Mouse (Mus musculus) heart, embryonic 13.5 days (tissue): ENCODE results near the gene Sp2. TPM values are rescaled to one million over a fixed set of nuclear protein-coding genes. Genes with fewer than 3 reads are reported as not detected.
A peak's percentile ranks its signal among the peaks of the same experiment; 100 is the strongest.

Experiments used
- ATAC-seq: fragments of 200-750 bp; cut with Nextera tagmentation; 2 replicates; pipeline ENCODE4 v1.8.0; 2017; ENCODE audit warnings: moderate TSS enrichment; ENCODE audit not compliant: insufficient number of reproducible peaks, low FRiP score, low TSS enrichment; ENCODE audit errors: extremely low read depth
- H3K27ac ChIP-seq: fragments of 300-500 bp; sonication (generic); replicated peaks from 2 replicates; pipeline ENCODE4 v1.5.1; 2015; ENCODE audit warnings: moderate library complexity, mild to moderate bottlenecking, inconsistent platforms
- H3K27me3 ChIP-seq: fragments of 300-500 bp; sonication (generic); replicated peaks from 2 replicates; pipeline ENCODE4 v1.6.1; 2015; ENCODE audit warnings: mild to moderate bottlenecking, inconsistent platforms
- H3K36me3 ChIP-seq: fragments of 300-500 bp; sonication (generic); 2 replicates; pipeline ENCODE4 v1.6.1; 2015; ENCODE audit warnings: mild to moderate bottlenecking, inconsistent platforms
- H3K4me1 ChIP-seq: fragments of 300-500 bp; sonication (generic); 2 replicates; pipeline ENCODE4 v1.6.1; 2015; ENCODE audit warnings: inconsistent platforms
- H3K4me2 ChIP-seq: fragments of 300-500 bp; sonication (generic); 2 replicates; pipeline ENCODE4 v1.6.1; 2015; ENCODE audit warnings: inconsistent platforms, mild to moderate bottlenecking, moderate library complexity
- H3K4me3 ChIP-seq: fragments of 300-500 bp; sonication (generic); 2 replicates; pipeline ENCODE4 v1.5.1; 2015; ENCODE audit warnings: moderate library complexity, mild to moderate bottlenecking, inconsistent platforms
- H3K9ac ChIP-seq: fragments of 300-500 bp; sonication (generic); 2 replicates; pipeline ENCODE4 v1.6.1; 2015; ENCODE audit warnings: inconsistent platforms, mild to moderate bottlenecking, moderate library complexity
- H3K9me3 ChIP-seq: fragments of 300-500 bp; sonication (generic); 2 replicates; pipeline ENCODE4 v1.6.1; 2016; ENCODE audit warnings: inconsistent platforms
- WGBS: fragments of 180-500 bp; shearing (Covaris S2); methylation state at CpG from one replicate; pipeline ENCODE4 v1.1.7; 2015; ENCODE audit warnings: mixed read lengths; 5-methylcytosine and 5-hydroxymethylcytosine counted together
- polyA plus RNA-seq: library from polyadenylated mRNA; unstranded; fragments of >200 nt; fragmentation: Nextera tagmentation; extraction: Ambion mirVana; gene quantifications from 2 replicates; pipeline ENCODE4 v1.2.1, GENCODE M21; 2015

Sp2 gene
- polyA plus RNA-seq, 1 experiment from 2014 or later = 17.8 TPM

- peak; percentile 94 for ATAC-seq
- H3K4me2 ChIP-seq = peak overlapping the region; percentile 94
- peak overlapping the region; percentile 99 for H3K9ac ChIP-seq
- peak overlapping the region; percentile 87 for H3K4me3 ChIP-seq
- H3K4me1 ChIP-seq = peaks cover 43% of the 10 kb centered on the region
- H3K9me3 ChIP-seq = no peaks in the 10 kb centered on the region
- H3K36me3 ChIP-seq = 0 out of 2 replicates have a peak, but pooled peaks cover 2% of the 10 kb centered on the region
- WGBS = under 1% methylated on average over 45 of the region's 45 CpGs
- H3K27me3 ChIP-seq = peaks cover 17% of the 10 kb centered on the region
- H3K27ac ChIP-seq = peak overlapping the region; percentile 96
Measured at GRCm38 (mm10) chr11:96977606-96978400, 5.0 kb downstream of the Sp2 start.

- peak overlapping the region; percentile 87 for H3K4me3 ChIP-seq
- H3K4me2 ChIP-seq = peak overlapping the region; percentile 77
- H3K9ac ChIP-seq = peak overlapping the region; percentile 99
- peaks cover 50% of the 10 kb centered on the region for H3K4me1 ChIP-seq
- WGBS = under 1% methylated on average over 44 of the region's 50 CpGs
- H3K9me3 ChIP-seq = no peaks in the 10 kb centered on the region
- H3K36me3 ChIP-seq = 0 out of 2 replicates have a peak, but pooled peaks cover 2% of the 10 kb centered on the region
- peak overlapping the region; percentile 96 for H3K27ac ChIP-seq
- H3K27me3 ChIP-seq = peaks cover 13% of the 10 kb centered on the region
- peak; percentile 73 for ATAC-seq
Measured at GRCm38 (mm10) chr11:96976911-96977591, 5.7 kb downstream of the Sp2 start.

GRCm38 (mm10) chr11:96976379-96976687 lies 6.4 kb downstream of the Sp2 start:
- WGBS = 38% methylated on average over 3 of the region's 3 CpGs
- H3K4me2 ChIP-seq = peak overlapping the region; percentile 77
- no peak for ATAC-seq

DNA sequence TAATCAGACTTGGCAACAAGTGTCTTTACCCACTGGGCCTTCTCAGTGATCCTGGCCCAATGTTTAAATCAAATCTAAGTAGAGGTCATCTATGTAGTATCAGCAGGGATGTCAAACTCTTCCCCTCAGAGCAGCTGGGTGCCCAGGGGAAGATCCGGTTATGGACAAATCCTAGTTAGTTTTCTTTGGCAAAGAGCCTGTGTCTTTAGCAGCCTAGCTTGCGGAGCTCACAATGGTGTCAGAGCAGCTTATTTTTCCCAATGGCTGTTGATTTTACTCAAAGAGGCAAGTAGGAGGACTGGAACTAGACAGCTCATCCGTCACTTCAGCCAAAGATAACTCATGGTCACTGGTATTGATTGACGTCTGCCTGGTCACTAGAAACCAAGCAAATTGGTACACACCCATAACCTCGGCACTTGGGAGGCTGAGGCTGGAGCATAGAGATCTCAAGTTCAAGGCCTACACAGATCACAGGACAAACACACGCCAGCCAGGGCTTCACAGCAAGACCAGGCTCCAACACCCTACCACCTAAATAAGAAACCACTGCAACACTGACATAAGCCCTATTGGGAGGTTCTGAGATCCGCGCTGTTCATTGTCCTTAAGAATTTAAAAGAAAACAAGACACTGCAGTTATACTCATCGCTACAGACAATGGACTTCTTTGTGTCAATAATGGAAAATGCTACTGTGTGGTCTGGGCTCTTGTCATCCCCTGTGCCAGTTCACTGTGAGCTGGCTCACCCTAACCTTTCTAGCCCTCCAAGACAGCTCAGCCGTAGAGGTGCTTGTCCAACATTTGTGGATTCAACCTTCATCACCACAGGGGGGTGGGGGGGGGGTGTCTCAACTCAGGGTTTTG lies 7.0 kb downstream of the Sp2 start:
- Histone ChIP-seq H3K4me2 (peak overlapping the region; percentile 77), H3K9me3 (no peaks in the 10 kb centered on the region), H3K36me3 (0 out of 2 replicates have a peak, but pooled peaks cover 2% of the 10 kb centered on the region), H3K4me1 (peaks cover 63% of the 10 kb centered on the region), H3K4me3 (peak overlapping the region; percentile 87), H3K27me3 (0 out of 2 replicates have a peak, but pooled peaks cover under 1% of the 10 kb centered on the region), H3K27ac (peak overlapping the region; percentile 96), H3K9ac (peak overlapping the region; percentile 99)
- 55% methylated on average over 10 of the region's 10 CpGs for WGBS
- no peak for ATAC-seq

More at GRCm38 (mm10) chr11:96976379-96976687, 6.4 kb downstream of the Sp2 start:
- H3K27ac ChIP-seq = peak overlapping the region; percentile 96
- peaks cover 57% of the 10 kb centered on the region for H3K4me1 ChIP-seq
- H3K36me3 ChIP-seq = 0 out of 2 replicates have a peak, but pooled peaks cover 2% of the 10 kb centered on the region
- peak overlapping the region; percentile 99 for H3K9ac ChIP-seq
- peak overlapping the region; percentile 87 for H3K4me3 ChIP-seq
- no peaks in the 10 kb centered on the region for H3K9me3 ChIP-seq
- peaks cover 6% of the 10 kb centered on the region; the same call in 1 of the 2 replicates for H3K27me3 ChIP-seq

GRCm38 (mm10) chr11:96974813-96975212 lies 7.9 kb downstream of the Sp2 start:
- 72% methylated on average over 5 of the region's 5 CpGs for WGBS
- Histone ChIP-seq H3K4me2 (no peak overlapping the region), H3K27me3 (no peaks in the 10 kb centered on the region), H3K4me3 (no peak overlapping the region), H3K9me3 (no peaks in the 10 kb centered on the region), H3K36me3 (0 out of 2 replicates have a peak, but pooled peaks cover 2% of the 10 kb centered on the region), H3K27ac (peak overlapping the region; percentile 34), H3K4me1 (peaks cover 72% of the 10 kb centered on the region), H3K9ac (no peak overlapping the region)
- no peak for ATAC-seq

GRCm38 (mm10) chr11:96973426-96973964 lies 9.3 kb downstream of the Sp2 start:
- H3K9me3 ChIP-seq = no peaks in the 10 kb centered on the region
- no peak for ATAC-seq
- 83% methylated on average over 5 of the region's 5 CpGs for WGBS
- no peak overlapping the region for H3K4me3 ChIP-seq
- H3K36me3 ChIP-seq = 0 out of 2 replicates have a peak, but pooled peaks cover 2% of the 10 kb centered on the region
- no peak overlapping the region for H3K4me2 ChIP-seq
- H3K27ac ChIP-seq = peak overlapping the region; percentile 26; the same call in 1 of the 2 replicates
- peak overlapping the region; percentile 2 for H3K9ac ChIP-seq
- peaks cover 81% of the 10 kb centered on the region for H3K4me1 ChIP-seq
- no peaks in the 10 kb centered on the region for H3K27me3 ChIP-seq

DNA sequence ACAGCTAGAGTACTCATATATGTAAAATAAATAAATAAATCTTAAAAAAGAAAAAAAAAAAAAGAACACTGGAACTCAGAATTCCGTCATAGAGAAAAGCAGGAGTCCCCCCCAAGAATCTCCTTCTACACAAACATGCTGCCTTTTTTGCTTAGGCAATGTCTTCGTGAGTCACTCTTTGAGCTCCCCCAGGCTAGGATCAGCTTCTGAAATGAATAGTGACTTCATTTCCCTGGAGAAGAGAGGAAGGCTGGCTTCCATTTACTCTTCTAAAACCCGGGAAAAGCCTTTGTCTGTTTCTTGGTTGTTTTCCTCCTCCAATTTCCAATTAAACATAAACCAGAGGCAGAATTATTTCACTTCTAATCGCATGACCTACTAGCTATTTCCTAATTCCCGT lies 9.9 kb downstream of the Sp2 start:
- Histone ChIP-seq H3K9ac (peak overlapping the region; percentile 2), H3K27ac (0 out of 2 replicates have a peak overlapping the region, but pooled peaks have one; percentile 26)

GRCm38 (mm10) chr11:96970341-96970740 lies 12.4 kb downstream of the Sp2 start:
- Histone ChIP-seq H3K27ac (peak overlapping the region; percentile 99), H3K9me3 (no peaks in the 10 kb centered on the region), H3K9ac (peak overlapping the region; percentile 55), H3K4me3 (no peak overlapping the region), H3K36me3 (0 out of 2 replicates have a peak, but pooled peaks cover 2% of the 10 kb centered on the region), H3K4me1 (peaks cover 80% of the 10 kb centered on the region), H3K27me3 (no peaks in the 10 kb centered on the region), H3K4me2 (peak overlapping the region; percentile 59)
- no peak for ATAC-seq
- 40% methylated on average over 3 of the region's 3 CpGs for WGBS

More for the DNA sequence above, 9.9 kb downstream of the Sp2 start:
- ATAC-seq = no peak
- 77% methylated on average over 5 of the region's 5 CpGs for WGBS
- H3K4me3 ChIP-seq = no peak overlapping the region
- H3K9me3 ChIP-seq = no peaks in the 10 kb centered on the region
- H3K36me3 ChIP-seq = 0 out of 2 replicates have a peak, but pooled peaks cover 2% of the 10 kb centered on the region
- H3K27me3 ChIP-seq = no peaks in the 10 kb centered on the region
- peaks cover 83% of the 10 kb centered on the region for H3K4me1 ChIP-seq
- no peak overlapping the region for H3K4me2 ChIP-seq

DNA sequence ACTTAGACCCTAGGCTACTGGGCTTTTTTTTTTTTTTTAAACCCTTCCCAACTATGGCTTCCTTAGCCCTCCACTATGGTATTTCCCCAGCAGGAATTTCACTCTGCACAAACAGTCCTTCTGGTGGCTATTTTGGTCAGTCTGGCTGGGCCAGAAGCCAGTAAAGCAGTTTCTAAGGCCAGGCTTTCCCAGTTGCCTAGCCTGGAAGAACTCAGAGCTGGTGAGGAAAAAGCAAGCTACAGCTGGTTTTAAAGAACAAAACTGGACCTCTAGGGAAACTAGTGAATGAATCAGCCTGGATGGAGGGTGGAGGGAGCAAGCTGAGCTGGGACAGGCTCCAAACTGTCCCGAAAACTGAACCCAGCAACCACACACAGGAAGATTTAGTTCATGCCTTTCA lies 13.0 kb downstream of the Sp2 start:
- H3K27ac ChIP-seq = peak overlapping the region; percentile 99
- WGBS = 18% methylated on average over 1 of the region's 1 CpGs
- peak; percentile 43; the same call in 1 of the 2 replicates for ATAC-seq
- H3K4me3 ChIP-seq = peak overlapping the region; percentile 21; the same call in 1 of the 2 replicates
- 0 out of 2 replicates have a peak, but pooled peaks cover 5% of the 10 kb centered on the region for H3K36me3 ChIP-seq
- H3K4me1 ChIP-seq = peaks cover 74% of the 10 kb centered on the region
- no peaks in the 10 kb centered on the region for H3K27me3 ChIP-seq
- no peaks in the 10 kb centered on the region for H3K9me3 ChIP-seq
- H3K4me2 ChIP-seq = peak overlapping the region; percentile 59
- peak overlapping the region; percentile 55 for H3K9ac ChIP-seq

- H3K27ac ChIP-seq = peak overlapping the region; percentile 99
- H3K4me1 ChIP-seq = peaks cover 74% of the 10 kb centered on the region
- no peaks in the 10 kb centered on the region for H3K9me3 ChIP-seq
- H3K4me2 ChIP-seq = peak overlapping the region; percentile 59
- 0 out of 2 replicates have a peak, but pooled peaks cover 5% of the 10 kb centered on the region for H3K36me3 ChIP-seq
- WGBS = 26% methylated on average over 5 of the region's 5 CpGs
- peak overlapping the region; percentile 55 for H3K9ac ChIP-seq
- ATAC-seq = 0 out of 2 replicates have a peak, but pooled peaks have one; percentile 41
- peak overlapping the region; percentile 21 for H3K4me3 ChIP-seq
- no peaks in the 10 kb centered on the region for H3K27me3 ChIP-seq
Measured at GRCm38 (mm10) chr11:96969280-96969722, 13.5 kb downstream of the Sp2 start.
